Mouse (Mus musculus): ENCODE data around the gene Plcxd3. TPM values are rescaled to one million over a fixed set of nuclear protein-coding genes. Genes with fewer than 3 reads are reported as not detected.

The Plcxd3 gene
- polyA plus RNA-seq, 1 experiment from 2014 or later = 0.33 TPM

GRCm38 (mm10) chr15:4375031-4375422 is 264 bp upstream of the Plcxd3 start:
- ATAC-seq (replicated peaks; ENCODE audit: extremely low read depth, insufficient read depth, low FRiP score) = no peak
- no peak overlapping the region for H3K9ac ChIP-seq (ENCODE audit: low read length)
- no peak overlapping the region for H3K27ac ChIP-seq (ENCODE audit: low read length)
- no peaks in the 10 kb centered on the region for H3K9me3 ChIP-seq (replicated peaks; ENCODE audit: control insufficient read depth, low read length)
- H3K4me2 ChIP-seq (ENCODE audit: low read depth, low read length) = peak overlapping the region; percentile 73
- H3K27me3 ChIP-seq (ENCODE audit: control insufficient read depth, insufficient read depth, low read length) = 0 out of 2 replicates have a peak, but pooled peaks cover 2% of the 10 kb centered on the region
- H3K4me1 ChIP-seq (ENCODE audit: control insufficient read depth, insufficient read depth, low read length) = no peaks in the 10 kb centered on the region
- peak overlapping the region; percentile 50 for H3K4me3 ChIP-seq (ENCODE audit: low read length)
- WGBS = 21% methylated on average over 6 of the region's 6 CpGs
- H3K36me3 ChIP-seq (ENCODE audit: control insufficient read depth, insufficient read depth) = no peaks in the 10 kb centered on the region

DNA sequence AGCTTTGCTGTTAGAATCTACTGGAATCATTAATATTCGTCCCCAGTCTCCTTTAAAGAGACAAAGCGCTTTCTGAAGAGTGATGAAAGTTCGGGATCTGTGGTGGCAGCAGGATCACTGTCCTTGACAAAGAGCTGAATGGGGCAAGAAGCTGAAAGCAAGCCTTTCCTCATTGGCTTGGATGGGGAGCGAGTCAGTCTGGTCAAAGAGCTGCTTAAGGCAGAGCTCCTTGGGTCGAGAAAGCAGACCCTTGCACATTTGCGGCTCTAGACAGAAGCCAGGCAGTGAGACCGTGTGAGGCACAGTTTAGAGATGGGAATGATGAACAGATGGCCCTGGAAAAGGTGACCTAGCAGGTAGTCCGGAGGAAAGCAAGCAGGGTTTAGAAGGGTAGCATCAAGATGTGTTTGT is 935 bp downstream of the Plcxd3 start:
- Histone ChIP-seq H3K9me3 (replicated peaks; ENCODE audit: control insufficient read depth, low read length) (no peaks in the 10 kb centered on the region), H3K9ac (ENCODE audit: low read length) (no peak overlapping the region), H3K27ac (ENCODE audit: low read length) (no peak overlapping the region), H3K4me2 (ENCODE audit: low read depth, low read length) (peak overlapping the region; percentile 73), H3K36me3 (ENCODE audit: control insufficient read depth, insufficient read depth) (no peaks in the 10 kb centered on the region), H3K4me1 (ENCODE audit: control insufficient read depth, insufficient read depth, low read length) (no peaks in the 10 kb centered on the region), H3K4me3 (ENCODE audit: low read length) (peak overlapping the region; percentile 50), H3K27me3 (ENCODE audit: control insufficient read depth, insufficient read depth, low read length) (0 out of 2 replicates have a peak, but pooled peaks cover 2% of the 10 kb centered on the region)
- 16% methylated on average over 8 of the region's 8 CpGs for WGBS
- no peak for ATAC-seq (replicated peaks; ENCODE audit: extremely low read depth, insufficient read depth, low FRiP score)

GRCm38 (mm10) chr15:4378766-4379165 is 3.5 kb downstream of the Plcxd3 start:
- 73% methylated on average over 5 of the region's 5 CpGs for WGBS
- Histone ChIP-seq H3K4me3 (ENCODE audit: low read length) (no peak overlapping the region), H3K4me1 (ENCODE audit: control insufficient read depth, insufficient read depth, low read length) (no peaks in the 10 kb centered on the region), H3K9me3 (replicated peaks; ENCODE audit: control insufficient read depth, low read length) (no peaks in the 10 kb centered on the region), H3K27me3 (ENCODE audit: control insufficient read depth, insufficient read depth, low read length) (0 out of 2 replicates have a peak, but pooled peaks cover 1% of the 10 kb centered on the region), H3K4me2 (ENCODE audit: low read depth, low read length) (no peak overlapping the region), H3K9ac (ENCODE audit: low read length) (no peak overlapping the region), H3K36me3 (ENCODE audit: control insufficient read depth, insufficient read depth) (no peaks in the 10 kb centered on the region), H3K27ac (ENCODE audit: low read length) (no peak overlapping the region)
- ATAC-seq (replicated peaks; ENCODE audit: extremely low read depth, insufficient read depth, low FRiP score) = no peak

- Histone ChIP-seq H3K4me1 (ENCODE audit: control insufficient read depth, insufficient read depth, low read length) (no peaks in the 10 kb centered on the region), H3K36me3 (ENCODE audit: control insufficient read depth, insufficient read depth) (no peaks in the 10 kb centered on the region), H3K4me2 (ENCODE audit: low read depth, low read length) (no peak overlapping the region), H3K4me3 (ENCODE audit: low read length) (no peak overlapping the region), H3K27ac (ENCODE audit: low read length) (no peak overlapping the region), H3K27me3 (ENCODE audit: control insufficient read depth, insufficient read depth, low read length) (no peaks in the 10 kb centered on the region), H3K9me3 (replicated peaks; ENCODE audit: control insufficient read depth, low read length) (no peaks in the 10 kb centered on the region), H3K9ac (ENCODE audit: low read length) (no peak overlapping the region)
- no peak for ATAC-seq (replicated peaks; ENCODE audit: extremely low read depth, insufficient read depth, low FRiP score)
These were observed 12.5 kb downstream of the Plcxd3 start for GRCm38 (mm10) chr15:4387774-4388173.

DNA sequence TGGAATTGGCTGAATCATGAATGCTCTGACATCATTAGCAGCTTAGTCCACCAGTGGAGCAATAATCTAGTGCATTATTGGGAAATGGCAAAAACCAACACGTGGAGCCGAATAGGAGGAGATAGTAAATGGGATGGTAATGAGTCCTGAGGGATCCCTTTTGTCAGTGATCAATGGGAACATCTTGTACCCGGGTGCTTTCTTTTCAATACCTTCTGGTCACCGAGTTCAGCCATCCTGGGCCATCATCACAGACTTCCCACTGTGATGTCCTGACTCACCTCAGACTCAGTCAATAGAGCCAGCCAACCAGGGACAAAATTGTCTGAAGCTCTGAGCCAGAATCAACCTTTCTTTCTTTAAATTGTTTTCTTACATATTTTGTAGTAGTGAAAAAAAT is 24.8 kb downstream of the Plcxd3 start:
- no peaks in the 10 kb centered on the region for H3K9me3 ChIP-seq (replicated peaks; ENCODE audit: control insufficient read depth, low read length)
- H3K4me3 ChIP-seq (ENCODE audit: low read length) = no peak overlapping the region
- 77% methylated on average over 4 of the region's 4 CpGs for WGBS
- no peak for ATAC-seq (replicated peaks; ENCODE audit: extremely low read depth, insufficient read depth, low FRiP score)
- no peak overlapping the region for H3K4me2 ChIP-seq (ENCODE audit: low read depth, low read length)
- no peaks in the 10 kb centered on the region for H3K36me3 ChIP-seq (ENCODE audit: control insufficient read depth, insufficient read depth)
- H3K4me1 ChIP-seq (ENCODE audit: control insufficient read depth, insufficient read depth, low read length) = no peaks in the 10 kb centered on the region
- H3K27me3 ChIP-seq (ENCODE audit: control insufficient read depth, insufficient read depth, low read length) = no peaks in the 10 kb centered on the region
- no peak overlapping the region for H3K9ac ChIP-seq (ENCODE audit: low read length)
- H3K27ac ChIP-seq (ENCODE audit: low read length) = no peak overlapping the region

- no peak for ATAC-seq (replicated peaks; ENCODE audit: extremely low read depth, insufficient read depth, low FRiP score)
- Histone ChIP-seq H3K4me3 (ENCODE audit: low read length) (no peak overlapping the region), H3K27me3 (ENCODE audit: control insufficient read depth, insufficient read depth, low read length) (no peaks in the 10 kb centered on the region), H3K27ac (ENCODE audit: low read length) (no peak overlapping the region), H3K36me3 (ENCODE audit: control insufficient read depth, insufficient read depth) (no peaks in the 10 kb centered on the region), H3K9ac (ENCODE audit: low read length) (no peak overlapping the region), H3K4me2 (ENCODE audit: low read depth, low read length) (no peak overlapping the region), H3K9me3 (replicated peaks; ENCODE audit: control insufficient read depth, low read length) (no peaks in the 10 kb centered on the region), H3K4me1 (ENCODE audit: control insufficient read depth, insufficient read depth, low read length) (no peaks in the 10 kb centered on the region)
- 33% methylated on average over 2 of the region's 2 CpGs for WGBS
These were observed 36.0 kb downstream of the Plcxd3 start for GRCm38 (mm10) chr15:4411333-4411732.

- no peak for ATAC-seq (replicated peaks; ENCODE audit: extremely low read depth, insufficient read depth, low FRiP score)
- Histone ChIP-seq H3K36me3 (ENCODE audit: control insufficient read depth, insufficient read depth) (no peaks in the 10 kb centered on the region), H3K9me3 (replicated peaks; ENCODE audit: control insufficient read depth, low read length) (no peaks in the 10 kb centered on the region)
These were observed 64.8 kb downstream of the Plcxd3 start for GRCm38 (mm10) chr15:4440081-4440480.

GRCm38 (mm10) chr15:4496182-4496581 is 120.9 kb downstream of the Plcxd3 start:
- H3K27ac ChIP-seq (ENCODE audit: low read length) = no peak overlapping the region
- no peak overlapping the region for H3K4me2 ChIP-seq (ENCODE audit: low read depth, low read length)
- WGBS = 85% methylated on average over 3 of the region's 3 CpGs
- no peaks in the 10 kb centered on the region for H3K4me1 ChIP-seq (ENCODE audit: control insufficient read depth, insufficient read depth, low read length)
- no peak for ATAC-seq (replicated peaks; ENCODE audit: extremely low read depth, insufficient read depth, low FRiP score)
- no peaks in the 10 kb centered on the region for H3K27me3 ChIP-seq (ENCODE audit: control insufficient read depth, insufficient read depth, low read length)
- H3K4me3 ChIP-seq (ENCODE audit: low read length) = no peak overlapping the region
- no peaks in the 10 kb centered on the region for H3K9me3 ChIP-seq (replicated peaks; ENCODE audit: control insufficient read depth, low read length)
- H3K9ac ChIP-seq (ENCODE audit: low read length) = no peak overlapping the region
- no peaks in the 10 kb centered on the region for H3K36me3 ChIP-seq (ENCODE audit: control insufficient read depth, insufficient read depth)

More at GRCm38 (mm10) chr15:4440081-4440480, 64.8 kb downstream of the Plcxd3 start:
- Histone ChIP-seq H3K4me1 (ENCODE audit: control insufficient read depth, insufficient read depth, low read length) (no peaks in the 10 kb centered on the region), H3K4me3 (ENCODE audit: low read length) (no peak overlapping the region), H3K9ac (ENCODE audit: low read length) (no peak overlapping the region), H3K4me2 (ENCODE audit: low read depth, low read length) (no peak overlapping the region), H3K27me3 (ENCODE audit: control insufficient read depth, insufficient read depth, low read length) (no peaks in the 10 kb centered on the region), H3K27ac (ENCODE audit: low read length) (no peak overlapping the region)

- Histone ChIP-seq H3K27me3 (ENCODE audit: control insufficient read depth, insufficient read depth, low read length) (no peaks in the 10 kb centered on the region), H3K4me2 (ENCODE audit: low read depth, low read length) (no peak overlapping the region), H3K9me3 (replicated peaks; ENCODE audit: control insufficient read depth, low read length) (no peaks in the 10 kb centered on the region), H3K9ac (ENCODE audit: low read length) (no peak overlapping the region), H3K27ac (ENCODE audit: low read length) (no peak overlapping the region), H3K4me3 (ENCODE audit: low read length) (no peak overlapping the region), H3K4me1 (ENCODE audit: control insufficient read depth, insufficient read depth, low read length) (no peaks in the 10 kb centered on the region), H3K36me3 (ENCODE audit: control insufficient read depth, insufficient read depth) (no peaks in the 10 kb centered on the region)
- 67% methylated on average over 2 of the region's 2 CpGs for WGBS
- ATAC-seq (replicated peaks; ENCODE audit: extremely low read depth, insufficient read depth, low FRiP score) = no peak
These were observed 121.7 kb downstream of the Plcxd3 start for GRCm38 (mm10) chr15:4496984-4497383.

DNA sequence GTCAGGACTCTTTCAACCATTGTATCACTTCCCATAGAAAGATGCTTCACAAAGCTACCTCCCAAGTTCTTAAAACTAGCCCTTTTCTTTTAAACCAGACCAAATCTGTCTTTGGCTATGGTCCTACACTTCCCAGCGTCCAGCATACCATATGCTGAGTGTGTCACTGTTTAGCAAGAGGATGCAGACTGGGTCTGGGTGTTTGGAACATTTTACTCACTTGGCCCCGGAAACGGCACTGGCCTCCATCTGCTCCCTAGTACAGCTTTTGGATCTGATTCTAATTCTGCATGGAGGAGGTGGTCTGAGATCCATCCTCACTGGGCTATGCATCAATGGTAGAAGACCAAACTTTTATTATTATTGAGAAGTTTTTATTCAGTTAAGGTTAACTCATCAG is 122.7 kb downstream of the Plcxd3 start:
- 69% methylated on average over 3 of the region's 3 CpGs for WGBS
- no peak for ATAC-seq (replicated peaks; ENCODE audit: extremely low read depth, insufficient read depth, low FRiP score)
- Histone ChIP-seq H3K9ac (ENCODE audit: low read length) (no peak overlapping the region), H3K4me1 (ENCODE audit: control insufficient read depth, insufficient read depth, low read length) (no peaks in the 10 kb centered on the region), H3K4me2 (ENCODE audit: low read depth, low read length) (no peak overlapping the region), H3K27ac (ENCODE audit: low read length) (no peak overlapping the region), H3K36me3 (ENCODE audit: control insufficient read depth, insufficient read depth) (no peaks in the 10 kb centered on the region), H3K27me3 (ENCODE audit: control insufficient read depth, insufficient read depth, low read length) (no peaks in the 10 kb centered on the region), H3K4me3 (ENCODE audit: low read length) (no peak overlapping the region), H3K9me3 (replicated peaks; ENCODE audit: control insufficient read depth, low read length) (no peaks in the 10 kb centered on the region)

Data from heart, embryonic 16.5 days (tissue).